Mouse (Mus musculus): ENCODE data around the gene Bfsp2. TPM values are rescaled to one million over a fixed set of nuclear protein-coding genes. Genes with fewer than 3 reads are reported as not detected.

The Bfsp2 gene
- polyA plus RNA-seq, 1 experiment from 2014 or later: 0.79 TPM

GRCm38 (mm10) chr9:103443121-103443823 is 36.9 kb downstream of the Bfsp2 start:
- Histone ChIP-seq H3K27ac (peak overlapping the region; percentile 63), H3K27me3 (ENCODE audit: poor library complexity, severe bottlenecking) (0 out of 2 replicates have a peak, but pooled peaks cover 8% of the 10 kb centered on the region), H3K9me3 (peaks cover 10% of the 10 kb centered on the region), H3K36me3 (replicated peaks) (no peaks in the 10 kb centered on the region), H3K4me1 (peaks cover 24% of the 10 kb centered on the region), H3K4me3 (peak overlapping the region; percentile 27; the same call in 1 of the 2 replicates)
- 26% methylated on average over 13 of the region's 13 CpGs for WGBS
- DNase-seq (ENCODE audit: extremely low spot score, low spot score): peak; percentile 53

- DNase-seq (ENCODE audit: extremely low spot score, low spot score): no peak
- Histone ChIP-seq H3K27ac (no peak overlapping the region), H3K36me3 (replicated peaks) (no peaks in the 10 kb centered on the region), H3K9me3 (peaks cover 10% of the 10 kb centered on the region), H3K27me3 (ENCODE audit: poor library complexity, severe bottlenecking) (0 out of 2 replicates have a peak, but pooled peaks cover 8% of the 10 kb centered on the region), H3K4me3 (no peak overlapping the region), H3K4me1 (peaks cover 27% of the 10 kb centered on the region)
- WGBS: 63% methylated on average over 3 of the region's 3 CpGs
Observed at GRCm38 (mm10) chr9:103440597-103440996, 39.6 kb downstream of the Bfsp2 start.

DNA sequence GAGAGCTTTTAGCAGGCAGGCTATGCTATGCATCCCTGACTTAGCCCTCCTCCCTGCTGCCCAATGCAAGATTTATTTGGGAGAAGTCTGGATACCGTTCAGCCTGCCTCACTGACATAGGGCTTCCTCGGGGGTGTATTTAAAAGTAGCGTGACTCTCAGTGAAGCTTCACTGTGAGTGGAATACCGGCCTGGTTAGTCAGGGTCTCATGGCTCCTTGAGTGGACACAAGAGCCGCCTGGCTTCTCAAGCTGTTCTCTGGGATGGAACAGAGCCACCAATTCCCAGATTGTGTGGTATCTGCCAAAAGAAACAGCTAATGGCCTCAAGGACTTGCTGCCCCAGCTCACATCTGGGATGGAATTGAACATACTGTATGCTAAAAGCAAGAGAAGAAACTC is 43.1 kb downstream of the Bfsp2 start:
- no peaks in the 10 kb centered on the region for H3K36me3 ChIP-seq (replicated peaks)
- H3K4me3 ChIP-seq: no peak overlapping the region
- WGBS: 87% methylated on average over 5 of the region's 5 CpGs
- no peaks in the 10 kb centered on the region for H3K9me3 ChIP-seq
- H3K4me1 ChIP-seq: peaks cover 10% of the 10 kb centered on the region
- no peak overlapping the region for H3K27ac ChIP-seq
- no peak for DNase-seq (ENCODE audit: extremely low spot score, low spot score)
- 0 out of 2 replicates have a peak, but pooled peaks cover 8% of the 10 kb centered on the region for H3K27me3 ChIP-seq (ENCODE audit: poor library complexity, severe bottlenecking)

- 0 out of 2 replicates have a peak, but pooled peaks cover 4% of the 10 kb centered on the region for H3K27me3 ChIP-seq (ENCODE audit: poor library complexity, severe bottlenecking)
- H3K36me3 ChIP-seq (replicated peaks): no peaks in the 10 kb centered on the region
- H3K9me3 ChIP-seq: no peaks in the 10 kb centered on the region
- no peak for DNase-seq (ENCODE audit: extremely low spot score, low spot score)
- H3K4me1 ChIP-seq: peaks cover 14% of the 10 kb centered on the region
- no peak overlapping the region for H3K27ac ChIP-seq
- WGBS: 55% methylated on average over 4 of the region's 4 CpGs
- no peak overlapping the region for H3K4me3 ChIP-seq
Observed at GRCm38 (mm10) chr9:103434116-103434515, 46.1 kb downstream of the Bfsp2 start.

DNA sequence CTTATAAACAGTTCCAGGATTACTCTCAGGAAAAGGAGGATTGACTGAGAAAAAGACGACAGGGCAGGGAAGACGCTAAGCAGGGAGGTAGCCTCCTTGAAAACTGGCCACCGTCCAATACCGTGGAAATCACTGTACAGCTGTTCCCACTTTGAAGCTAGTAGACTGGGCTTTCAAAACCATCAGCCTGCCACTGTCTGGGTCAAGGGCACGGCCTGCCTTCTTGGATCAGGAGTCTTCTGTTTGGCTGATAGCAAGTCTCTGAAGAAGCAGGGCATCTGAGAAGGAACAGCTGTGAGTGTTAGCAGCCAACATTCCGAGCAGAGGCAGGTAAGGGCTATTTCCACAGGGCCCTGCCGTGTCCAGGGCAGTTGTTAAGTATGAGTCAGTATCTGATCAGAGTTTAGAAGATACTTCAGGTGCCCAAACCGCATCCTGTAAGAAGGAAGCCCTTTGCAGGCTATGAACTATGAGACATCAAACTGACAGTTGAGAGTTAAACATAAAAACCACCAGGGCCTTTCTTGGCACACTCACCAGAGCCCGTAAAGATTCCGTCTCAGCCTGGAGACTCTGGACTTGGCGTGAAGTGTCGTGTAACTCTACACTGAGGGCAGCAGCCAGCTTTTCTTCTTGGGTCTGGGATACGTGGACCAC is 48.0 kb downstream of the Bfsp2 start:
- H3K4me3 ChIP-seq: no peak overlapping the region
- H3K4me1 ChIP-seq: peaks cover 11% of the 10 kb centered on the region
- WGBS: 81% methylated on average over 13 of the region's 13 CpGs
- no peak overlapping the region for H3K27ac ChIP-seq
- no peak for DNase-seq (ENCODE audit: extremely low spot score, low spot score)
- H3K27me3 ChIP-seq (ENCODE audit: poor library complexity, severe bottlenecking): no peaks in the 10 kb centered on the region
- H3K9me3 ChIP-seq: no peaks in the 10 kb centered on the region
- no peaks in the 10 kb centered on the region for H3K36me3 ChIP-seq (replicated peaks)

GRCm38 (mm10) chr9:103431718-103432117 is 48.5 kb downstream of the Bfsp2 start:
- Histone ChIP-seq H3K9me3 (no peaks in the 10 kb centered on the region), H3K4me3 (no peak overlapping the region), H3K27ac (no peak overlapping the region), H3K4me1 (peaks cover 11% of the 10 kb centered on the region), H3K36me3 (replicated peaks) (no peaks in the 10 kb centered on the region), H3K27me3 (ENCODE audit: poor library complexity, severe bottlenecking) (0 out of 2 replicates have a peak, but pooled peaks cover under 1% of the 10 kb centered on the region)
- DNase-seq (ENCODE audit: extremely low spot score, low spot score): no peak
- 88% methylated on average over 1 of the region's 1 CpGs for WGBS

- Histone ChIP-seq H3K4me3 (no peak overlapping the region), H3K9me3 (no peaks in the 10 kb centered on the region), H3K27me3 (ENCODE audit: poor library complexity, severe bottlenecking) (0 out of 2 replicates have a peak, but pooled peaks cover 5% of the 10 kb centered on the region), H3K4me1 (peaks cover 11% of the 10 kb centered on the region), H3K27ac (no peak overlapping the region), H3K36me3 (replicated peaks) (no peaks in the 10 kb centered on the region)
- 87% methylated on average over 13 of the region's 13 CpGs for WGBS
- DNase-seq (ENCODE audit: extremely low spot score, low spot score): no peak
Observed at GRCm38 (mm10) chr9:103430431-103431220, 49.6 kb downstream of the Bfsp2 start.

- no peak for DNase-seq (ENCODE audit: extremely low spot score, low spot score)
- WGBS: 85% methylated on average over 11 of the region's 11 CpGs
- no peaks in the 10 kb centered on the region for H3K9me3 ChIP-seq
- no peak overlapping the region for H3K4me3 ChIP-seq
- H3K36me3 ChIP-seq (replicated peaks): no peaks in the 10 kb centered on the region
- H3K27ac ChIP-seq: no peak overlapping the region; the same call in 1 of the 2 replicates
- H3K27me3 ChIP-seq (ENCODE audit: poor library complexity, severe bottlenecking): 0 out of 2 replicates have a peak, but pooled peaks cover 8% of the 10 kb centered on the region
- H3K4me1 ChIP-seq: peaks cover 19% of the 10 kb centered on the region
Observed at GRCm38 (mm10) chr9:103426425-103426824, 53.8 kb downstream of the Bfsp2 start.

- Histone ChIP-seq H3K27me3 (ENCODE audit: poor library complexity, severe bottlenecking) (0 out of 2 replicates have a peak, but pooled peaks cover 8% of the 10 kb centered on the region), H3K27ac (no peak overlapping the region), H3K9me3 (no peaks in the 10 kb centered on the region), H3K4me1 (peaks cover 30% of the 10 kb centered on the region), H3K4me3 (no peak overlapping the region), H3K36me3 (replicated peaks) (no peaks in the 10 kb centered on the region)
- 88% methylated on average over 11 of the region's 11 CpGs for WGBS
- no peak for DNase-seq (ENCODE audit: extremely low spot score, low spot score)
Observed at GRCm38 (mm10) chr9:103424869-103425268, 55.4 kb downstream of the Bfsp2 start.

DNA sequence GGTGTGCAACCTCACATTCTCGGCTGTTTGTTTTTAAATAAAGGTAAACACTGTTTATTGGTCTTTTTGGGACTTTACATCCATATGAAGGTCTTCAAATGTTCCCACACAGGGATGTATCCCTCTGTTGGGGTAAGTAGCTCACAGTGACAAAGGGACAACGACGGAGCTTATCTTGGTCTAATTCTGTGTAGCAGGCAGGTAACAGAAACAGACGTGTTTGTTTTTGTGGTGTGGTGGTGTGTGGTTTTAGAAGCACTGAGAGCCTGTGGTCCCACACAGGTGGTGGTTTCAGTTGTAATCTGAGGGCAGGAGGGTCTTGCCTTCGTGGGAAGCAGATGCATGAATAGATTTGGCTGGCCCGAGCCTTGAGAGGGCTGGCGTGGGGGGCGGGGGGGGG is 56.3 kb downstream of the Bfsp2 start:
- Histone ChIP-seq H3K36me3 (replicated peaks) (no peaks in the 10 kb centered on the region), H3K27me3 (ENCODE audit: poor library complexity, severe bottlenecking) (0 out of 2 replicates have a peak, but pooled peaks cover 8% of the 10 kb centered on the region), H3K4me3 (no peak overlapping the region), H3K9me3 (no peaks in the 10 kb centered on the region), H3K27ac (no peak overlapping the region), H3K4me1 (peaks cover 30% of the 10 kb centered on the region)
- WGBS: 71% methylated on average over 8 of the region's 8 CpGs
- DNase-seq (ENCODE audit: extremely low spot score, low spot score): no peak

- H3K27ac ChIP-seq: no peak overlapping the region
- no peak overlapping the region for H3K4me3 ChIP-seq
- H3K9me3 ChIP-seq: no peaks in the 10 kb centered on the region
- H3K36me3 ChIP-seq (replicated peaks): no peaks in the 10 kb centered on the region
- WGBS: 76% methylated on average over 7 of the region's 7 CpGs
- no peak for DNase-seq (ENCODE audit: extremely low spot score, low spot score)
- H3K27me3 ChIP-seq (ENCODE audit: poor library complexity, severe bottlenecking): 0 out of 2 replicates have a peak, but pooled peaks cover 8% of the 10 kb centered on the region
- peaks cover 30% of the 10 kb centered on the region for H3K4me1 ChIP-seq
Observed at GRCm38 (mm10) chr9:103423384-103423783, 56.8 kb downstream of the Bfsp2 start.

GRCm38 (mm10) chr9:103422847-103423246 is 57.4 kb downstream of the Bfsp2 start:
- peak overlapping the region; percentile 9; the same call in 1 of the 2 replicates for H3K27ac ChIP-seq
- H3K4me1 ChIP-seq: peaks cover 30% of the 10 kb centered on the region
- WGBS: 48% methylated on average over 18 of the region's 18 CpGs
- no peak overlapping the region for H3K4me3 ChIP-seq
- H3K27me3 ChIP-seq (ENCODE audit: poor library complexity, severe bottlenecking): 0 out of 2 replicates have a peak, but pooled peaks cover 8% of the 10 kb centered on the region
- H3K36me3 ChIP-seq (replicated peaks): no peaks in the 10 kb centered on the region
- DNase-seq (ENCODE audit: extremely low spot score, low spot score): no peak
- no peaks in the 10 kb centered on the region for H3K9me3 ChIP-seq

Measured in forebrain, embryonic 10.5 days (tissue).